Comparison of ENCODE assay signal across 19 mouse cellular contexts in genomic region chr1:158917067-158917466, GRCm38 (mm10).
DNase-seq lines count a peak whose midpoint lies in the region; ATAC-seq and TF ChIP-seq lines count a peak whose summit lies in the region.
"Had no signal": no experiment of that assay in that cellular context is flagged by ENCODE, and none has a peak within 500 bp of the region (broad histone marks: within the 10 kb centered on the region; RNA-seq: fewer than 3 reads in every experiment).

No protein-coding gene starts in this region.

- H3K9me3 ChIP-seq in heart, embryonic 11.5 days (replicated peaks; ENCODE audit: control insufficient read depth, low read length), result no peaks in the 10 kb centered on the region
- H3K9me3 ChIP-seq: embryonic facial prominence, embryonic 10.5 days; forebrain, embryonic 15.5 days; hindbrain, embryonic 10.5 days; midbrain, embryonic 12.5 days; stomach, embryonic 15.5 days had no signal

- no peaks in the 10 kb centered on the region for H3K36me3 ChIP-seq in heart, embryonic 11.5 days (ENCODE audit: control insufficient read depth, insufficient read depth, low read length)
- H3K36me3 ChIP-seq: embryonic facial prominence, embryonic 10.5 days; forebrain, embryonic 15.5 days; hindbrain, embryonic 10.5 days; midbrain, embryonic 12.5 days; stomach, embryonic 15.5 days had no signal

- H3K27me3 ChIP-seq in heart, embryonic 11.5 days (ENCODE audit: control insufficient read depth, insufficient read depth, low read length), result no peaks in the 10 kb centered on the region
- H3K27me3 ChIP-seq: forebrain, embryonic 15.5 days; midbrain, embryonic 12.5 days; stomach, embryonic 15.5 days had no signal

- no peak overlapping the region for H3K4me2 ChIP-seq in heart, embryonic 11.5 days
- H3K4me2 ChIP-seq: forebrain, embryonic 15.5 days; midbrain, embryonic 12.5 days; stomach, embryonic 15.5 days had no signal

- no peak for TF ChIP-seq CTCF in left cerebral cortex, adult 2 months (IDR thresholded peaks at IDR 0.05)

- H3K4me1 ChIP-seq in heart, embryonic 11.5 days (ENCODE audit: control insufficient read depth, insufficient read depth, low read length), result no peaks in the 10 kb centered on the region
- H3K4me1 ChIP-seq: forebrain, embryonic 15.5 days; hindbrain, embryonic 10.5 days; midbrain, embryonic 12.5 days; stomach, embryonic 15.5 days had no signal

- no peak overlapping the region for H3K9ac ChIP-seq in heart, embryonic 11.5 days (ENCODE audit: low read depth, low read length)
- H3K9ac ChIP-seq: forebrain, embryonic 15.5 days; midbrain, embryonic 12.5 days; stomach, embryonic 15.5 days had no signal

- WGBS in heart, embryonic 11.5 days (ENCODE audit: insufficient replicate concordance), result 81% methylated on average over 3 of the region's 3 CpGs

- no peak overlapping the region for H3K27ac ChIP-seq in left cerebral cortex, adult 2 months
- H3K27ac ChIP-seq in heart, embryonic 11.5 days (ENCODE audit: low read depth, low read length), result no peak overlapping the region
- H3K27ac ChIP-seq: embryonic facial prominence, embryonic 10.5 days; forebrain, embryonic 15.5 days; hindbrain, embryonic 10.5 days; macrophage; midbrain, embryonic 12.5 days; stomach, embryonic 15.5 days had no signal

- intact Hi-C loops in left cerebral cortex, adult 2 months (cut with DNase I), result no loop called here
- intact Hi-C loops in left cerebral cortex, postnatal 25 days (cut with DNase I), result no loop called here

- DNase-seq in adrenal gland, postnatal 14 days, result peak; percentile 16
- no peak for DNase-seq in adrenal gland, postnatal 25 days
- DNase-seq in 3134 (ENCODE audit: extremely low read depth, insufficient read length, low spot score), result peak; percentile 42
- peak; percentile 17 to 22 for DNase-seq in adrenal gland, postnatal 36 days
- DNase-seq in cerebellum, postnatal 14 days, result peak; percentile 18 to 51
- no peak for DNase-seq in left cerebral cortex, adult 2 months (ENCODE audit: extremely low spot score in 1 of 2, low spot score in 2 of 2)
- DNase-seq in left cerebral cortex, postnatal 25 days (ENCODE audit: low spot score in 2 of 2), result no peak
- DNase-seq: kidney, adult 9 months; kidney, postnatal 4 days; liver; lung, adult 2 months; spleen, adult 18-20 months had no signal

- no peak overlapping the region for H3K4me3 ChIP-seq in left cerebral cortex, adult 2 months
- no peak overlapping the region for H3K4me3 ChIP-seq in heart, embryonic 11.5 days (ENCODE audit: low read depth, low read length)
- H3K4me3 ChIP-seq: embryonic facial prominence, embryonic 10.5 days; forebrain, embryonic 15.5 days; hindbrain, embryonic 10.5 days; midbrain, embryonic 12.5 days; stomach, embryonic 15.5 days had no signal

- no peak for ATAC-seq in heart, embryonic 11.5 days (replicated peaks; ENCODE audit: insufficient number of reproducible peaks, low FRiP score, low TSS enrichment)
- ATAC-seq: forebrain, embryonic 15.5 days had no signal

Comparison
In these comparisons a context has a peak if more than half of its experiments do, and no peak if none do; other contexts are left out.
1. DNase-seq: peak in adrenal gland, postnatal 14 days (single experiment), 3134 (single experiment), adrenal gland, postnatal 36 days (2 of 2) and cerebellum, postnatal 14 days (2 of 2); none in adrenal gland, postnatal 25 days (single experiment), left cerebral cortex, adult 2 months (0 of 2) and left cerebral cortex, postnatal 25 days (0 of 2).